Comparison of ENCODE assay signal across 11 mouse cellular contexts in genomic region chr3:69755192-69755591, GRCm38 (mm10). TPM values are rescaled to one million over a fixed set of nuclear protein-coding genes. Genes with fewer than 3 reads are reported as not detected.
DNase-seq lines count a peak whose midpoint lies in the region.
"Had no signal": no experiment of that assay in that cellular context is flagged by ENCODE, and none has a peak within 500 bp of the region (broad histone marks: within the 10 kb centered on the region; RNA-seq: fewer than 3 reads in every experiment).

No protein-coding gene starts in this region.

- intact Hi-C loops in heart, postnatal 25 days (cut with DNase I) = no loop called here

- DNase-seq in heart, adult 11 months = peak; percentile 15
- no peak for DNase-seq in heart, postnatal 25 days (ENCODE audit: low spot score)
- DNase-seq in retina, postnatal 1 day = peak; percentile 10
- no peak for DNase-seq in retina, embryonic 14.5 days (ENCODE audit: low spot score)
- peak; percentile 64 for DNase-seq in brain, adult 2 months (ENCODE audit: low read depth, low spot score)
- no peak for DNase-seq in kidney, postnatal 36 days
- DNase-seq in lung, postnatal 14 days = no peak
- DNase-seq: adrenal gland, adult 2 months; heart, adult 18-20 months; lung, adult 2 months; right cerebral cortex, postnatal 4 days had no signal

RNA-seq across cellular contexts. Expression of gene Nmd3, which starts 33.4 kb away (rescaled TPM):
- total RNA-seq in heart, postnatal 25 days (2021) = 10 to 100 TPM; 33.7 to 34.9 TPM

Comparison
In these comparisons a context has a peak if more than half of its experiments do, and no peak if none do; other contexts are left out.
1. DNase-seq: peak in heart, adult 11 months (single experiment), retina, postnatal 1 day (single experiment) and brain, adult 2 months (single experiment); none in heart, postnatal 25 days (single experiment), retina, embryonic 14.5 days (single experiment), kidney, postnatal 36 days (0 of 2) and lung, postnatal 14 days (single experiment).